Mouse (Mus musculus) regulatory T cell (primary cell): Measurements from ENCODE around the gene Tmem45a2.
"Not testable (repeated sequence)": the region's sequence is repeated elsewhere in the genome, so short reads cannot be mapped to it uniquely, and the experiment has no call there.

ENCODE experiments used
- in situ Hi-C: fragments of 300-600 bp; cut with MboI, MseI; formaldehyde crosslinking; loops from one replicate; pipeline ENCODE4 v1.15.1; 2025; ENCODE audit warnings: high pct_unique_total_duplicates

Gene Tmem45a2

DNA sequence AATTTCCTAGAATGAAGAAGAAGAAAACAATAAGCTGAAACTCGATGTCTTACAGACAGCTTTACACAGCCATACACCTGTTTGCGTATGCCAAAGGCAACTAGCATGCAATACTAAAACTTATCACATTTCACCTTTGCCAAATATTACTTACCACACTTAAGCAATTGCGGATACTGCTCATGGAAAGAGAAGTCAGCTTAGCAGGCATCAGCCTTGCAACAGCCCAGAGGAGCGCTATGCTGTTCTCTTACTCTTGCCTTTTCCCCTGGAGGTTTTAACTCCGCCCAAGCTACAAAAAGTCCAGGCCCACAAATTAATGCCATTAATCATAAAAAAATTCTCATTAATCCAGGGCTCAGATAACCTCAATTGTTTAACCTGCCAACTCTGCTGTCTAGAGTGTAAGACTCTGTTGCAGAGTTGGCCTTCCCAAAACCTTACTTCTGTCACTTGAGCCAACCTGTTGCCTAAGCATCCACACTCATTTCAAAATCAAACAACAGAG lies at the start of gene Tmem45a2:
TSS of gene Tmem45a2 (minus strand) at position 241 of the 508 bp plus-strand sequence.
- in situ Hi-C loops: no loop called here

GRCm38 (mm10) chr16:57117562-57117961 lies 46.4 kb upstream of the Tmem45a2 start:
- in situ Hi-C loops: loop anchor here (5.0 to 10.0 kb wide), 2 partner anchors 50 to 393 kb away; partner anchors contain the start of gene Nit2

- in situ Hi-C loops: loop anchor here (5.0 to 10.0 kb wide), 2 partner anchors 51 to 391 kb away; partner anchors contain the start of gene Nit2
These were observed 44.9 kb upstream of the Tmem45a2 start for GRCm38 (mm10) chr16:57116066-57116465.

- in situ Hi-C loops: no loop called here
These were observed 35.2 kb upstream of the Tmem45a2 start for GRCm38 (mm10) chr16:57106185-57106960.

GRCm38 (mm10) chr16:57101174-57101573 lies 30.0 kb upstream of the Tmem45a2 start:
- in situ Hi-C loops: no loop called here

DNA sequence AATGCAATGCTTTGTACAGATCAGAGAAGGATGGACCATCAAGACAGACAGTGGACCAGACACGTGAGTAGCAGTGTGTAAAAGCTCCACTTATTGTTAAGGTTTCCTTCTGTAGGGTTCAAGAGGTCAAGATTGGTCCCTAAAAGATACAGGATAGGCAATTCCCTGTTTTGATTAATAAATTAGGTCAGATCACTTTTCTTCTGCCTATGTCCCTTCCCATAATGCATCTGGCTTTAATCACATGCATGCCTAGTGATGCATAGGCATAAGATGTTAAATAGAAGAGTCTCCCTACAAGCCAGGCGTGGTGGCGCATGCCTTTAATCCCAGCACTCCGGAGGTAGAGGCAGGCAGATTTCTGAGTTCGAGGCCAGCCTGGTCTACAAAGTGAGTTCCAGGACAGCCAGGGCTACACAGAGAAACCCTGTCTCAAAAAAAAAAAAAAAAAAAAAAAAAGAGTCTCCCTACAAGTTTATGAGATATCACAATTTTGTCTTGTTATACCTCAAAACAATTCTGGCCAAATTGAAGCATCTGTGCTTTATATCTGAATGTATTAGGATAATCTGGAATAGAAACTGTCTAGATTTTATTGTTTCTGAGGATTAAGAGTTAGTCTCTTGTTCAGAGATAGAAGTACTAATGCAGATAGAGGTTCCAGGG lies 28.5 kb upstream of the Tmem45a2 start:
- in situ Hi-C loops: no loop called here

DNA sequence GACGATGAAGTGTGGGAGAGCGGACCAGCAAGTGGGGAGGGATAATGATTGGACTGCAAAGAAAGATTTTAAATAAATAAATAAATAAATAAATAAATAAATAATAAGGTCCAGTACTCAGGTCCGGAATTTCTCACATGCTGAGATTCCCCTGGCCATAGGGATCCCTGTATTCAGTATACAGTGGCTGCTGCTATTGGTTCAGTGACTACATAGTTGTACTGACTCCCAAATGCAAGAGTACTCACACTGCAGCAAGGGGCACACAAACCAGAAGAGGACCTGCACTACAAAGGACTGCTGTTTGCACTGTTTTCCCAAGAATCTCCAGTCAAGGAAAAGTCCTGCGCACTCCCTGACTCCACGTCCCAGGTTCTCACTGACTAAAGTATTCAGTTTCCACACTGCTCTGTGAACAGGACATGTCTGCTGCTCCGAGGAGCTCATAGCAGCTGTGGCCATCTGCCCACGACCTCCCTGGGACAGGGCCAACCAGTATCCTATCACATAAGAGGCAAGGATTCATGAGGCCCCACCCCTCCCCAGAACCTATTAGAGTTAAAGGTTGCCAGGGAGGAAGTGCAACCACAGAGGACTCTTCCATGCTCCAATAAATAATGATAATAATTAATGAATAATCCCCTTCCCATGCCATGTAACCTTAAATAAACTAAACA lies 27.4 kb upstream of the Tmem45a2 start:
- in situ Hi-C loops: no loop called here

DNA sequence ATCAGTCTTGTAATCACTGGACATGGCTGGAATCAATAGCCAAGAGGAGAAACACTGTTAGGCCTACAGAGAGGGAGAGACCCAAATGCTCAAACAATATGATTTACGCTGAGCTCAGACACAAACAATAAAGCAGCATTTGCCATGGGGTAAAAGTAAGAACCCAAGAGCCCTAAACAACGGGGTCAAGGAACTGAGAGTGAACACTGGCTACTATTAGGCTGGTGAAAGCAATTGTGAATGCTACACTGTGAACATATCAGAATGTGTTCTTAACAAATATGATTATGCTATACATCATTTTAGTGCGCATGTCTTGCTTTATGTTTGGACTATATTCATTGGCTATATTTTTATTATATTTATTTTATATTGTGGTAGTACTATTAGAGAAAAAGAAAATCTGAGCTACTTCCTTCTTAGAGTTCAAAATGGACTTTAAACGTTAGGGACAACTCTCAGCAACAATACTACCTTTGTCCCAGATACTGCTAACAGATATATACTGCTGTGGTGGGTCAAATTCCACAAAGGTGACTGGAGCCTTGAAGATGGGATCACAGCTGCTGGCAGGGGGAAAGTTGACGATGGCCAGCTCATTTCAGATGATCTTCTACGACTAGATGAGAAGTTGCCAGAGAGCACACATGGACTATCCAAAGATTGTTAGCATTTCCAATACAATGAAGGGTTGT lies 21.9 kb upstream of the Tmem45a2 start:
- in situ Hi-C loops: loop anchor here (5.0 kb wide), 1 partner anchor 321 kb away; no protein-coding TSS in a partner anchor

DNA sequence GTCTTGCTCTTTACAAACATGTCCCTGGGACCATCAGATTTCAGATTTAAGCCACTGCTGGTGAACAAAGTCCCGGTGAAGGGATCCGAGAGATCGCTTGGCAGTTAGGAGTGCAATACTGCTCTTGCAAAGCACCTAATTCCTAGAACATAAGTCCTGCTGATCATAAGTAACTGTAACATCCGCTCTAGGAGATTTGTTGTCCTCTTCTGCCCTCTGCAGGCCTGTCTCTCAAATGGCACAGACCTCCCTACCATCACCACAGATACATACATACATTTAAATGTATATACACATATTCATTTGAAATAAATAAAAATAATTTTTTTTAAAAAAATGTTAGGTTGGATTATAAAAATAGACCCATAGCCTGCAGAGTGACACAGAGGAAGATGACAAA lies 21.3 kb upstream of the Tmem45a2 start:
- in situ Hi-C loops: loop anchor here (5.0 kb wide), 1 partner anchor 320 kb away; no protein-coding TSS in a partner anchor

- in situ Hi-C loops: no loop called here
These were observed 8.4 kb upstream of the Tmem45a2 start for GRCm38 (mm10) chr16:57079577-57079976.

DNA sequence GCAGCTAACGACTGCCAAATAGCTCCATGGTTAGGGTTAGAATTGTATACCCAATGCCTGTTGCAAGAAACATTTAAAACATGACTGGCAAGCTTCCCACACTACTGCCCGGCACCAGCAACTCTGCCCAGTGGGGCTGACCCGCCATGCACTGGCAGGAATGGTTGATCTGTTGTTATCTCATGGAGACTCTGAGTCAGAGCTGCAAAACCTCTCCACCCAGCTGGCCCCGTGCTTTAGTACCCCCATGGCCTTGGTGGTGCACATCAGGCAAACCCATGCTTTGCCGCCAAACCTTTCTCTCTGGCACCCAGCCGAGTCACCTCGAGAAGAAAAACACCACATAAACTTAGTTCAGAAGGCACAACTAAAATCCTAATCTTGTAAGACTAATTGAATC lies 4.8 kb upstream of the Tmem45a2 start:
- in situ Hi-C loops: no loop called here

GRCm38 (mm10) chr16:57062045-57062444 lies 9.1 kb downstream of the Tmem45a2 start:
- in situ Hi-C loops: no loop called here

- in situ Hi-C loops: no loop called here
These were observed 14.2 kb downstream of the Tmem45a2 start for GRCm38 (mm10) chr16:57056995-57057394.

GRCm38 (mm10) chr16:57049974-57050373 lies 21.2 kb downstream of the Tmem45a2 start:
- in situ Hi-C loops: no loop called here

DNA sequence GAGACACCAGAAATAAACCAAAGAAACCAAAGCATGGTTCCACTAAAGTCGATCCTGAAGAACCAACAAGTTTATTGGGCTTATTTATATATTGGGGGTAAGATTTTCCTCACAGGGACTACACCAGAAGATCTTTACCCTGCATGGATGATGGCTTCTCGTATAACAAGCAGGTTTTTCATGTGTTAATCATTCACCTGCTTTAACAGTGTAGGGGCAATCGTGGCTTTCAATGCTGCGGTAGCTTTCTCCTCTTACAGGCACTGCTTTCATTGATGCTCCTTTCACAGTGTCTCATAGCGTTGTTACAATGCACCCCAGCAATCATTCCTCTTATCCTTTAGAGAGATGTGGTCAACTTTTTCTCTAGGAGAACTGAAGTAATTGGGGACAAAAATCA lies 32.6 kb downstream of the Tmem45a2 start:
- in situ Hi-C loops: no loop called here

GRCm38 (mm10) chr16:57030150-57030885 lies 40.9 kb downstream of the Tmem45a2 start:
- in situ Hi-C loops: loop anchor here (5.0 kb wide), 1 partner anchor 68 kb away; no protein-coding TSS in a partner anchor

DNA sequence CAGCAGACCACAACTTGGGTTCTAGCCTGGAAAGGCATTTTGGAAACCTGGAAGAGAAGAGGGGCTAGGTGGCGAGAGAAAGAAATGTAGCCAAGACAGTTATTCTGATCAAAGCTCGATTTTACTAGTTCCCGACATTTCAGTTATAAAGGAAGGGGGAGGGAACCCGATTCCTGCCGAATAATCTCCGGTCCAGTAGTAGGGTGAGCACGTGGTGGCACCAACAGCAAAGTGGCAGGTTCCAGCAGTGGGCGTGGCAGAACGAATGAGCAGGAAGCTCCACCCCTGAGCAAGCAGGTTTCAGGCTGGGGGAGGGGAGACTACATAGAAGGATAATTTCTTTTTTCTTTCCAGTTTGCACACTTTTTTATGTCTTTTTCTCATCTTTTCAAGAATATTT lies 72.9 kb downstream of the Tmem45a2 start:
- in situ Hi-C loops: not testable (repeated sequence)
